Mouse (Mus musculus) intestine, postnatal 0 days (tissue): ENCODE results near the gene 1110059G10Rik. TPM values are rescaled to one million over a fixed set of nuclear protein-coding genes. Genes with fewer than 3 reads are reported as not detected.

Experiments used
- ATAC-seq: fragments of 200-750 bp; cut with Nextera tagmentation; 2 replicates; pipeline ENCODE4 v1.8.0; 2017; ENCODE audit warnings: mild to moderate bottlenecking, moderate TSS enrichment, moderate library complexity
- H3K27ac ChIP-seq: fragments of 300-500 bp; sonication (generic); 2 replicates; pipeline ENCODE4 v1.5.1; 2014; ENCODE audit warnings: mild to moderate bottlenecking, low read depth, low read length, moderate library complexity
- H3K27me3 ChIP-seq: fragments of 300-500 bp; sonication (generic); replicated peaks from 2 replicates; pipeline ENCODE4 v1.6.1; 2014; ENCODE audit warnings: low read length, mixed read lengths; ENCODE audit not compliant: control insufficient read depth, insufficient read depth
- H3K36me3 ChIP-seq: fragments of 300-500 bp; sonication (generic); 2 replicates; pipeline ENCODE4 v1.6.1; 2014; ENCODE audit warnings: mild to moderate bottlenecking, moderate library complexity; ENCODE audit not compliant: control insufficient read depth, insufficient read depth
- H3K4me1 ChIP-seq: fragments of 300-500 bp; sonication (generic); replicated peaks from 2 replicates; pipeline ENCODE4 v1.6.1; 2014; ENCODE audit warnings: antibody characterized with exemption, low read length, mixed read lengths; ENCODE audit not compliant: control insufficient read depth, insufficient read depth
- H3K4me2 ChIP-seq: fragments of 300-500 bp; sonication (generic); replicated peaks from 2 replicates; pipeline ENCODE4 v1.6.1; 2014; ENCODE audit warnings: low read depth, mild to moderate bottlenecking, moderate library complexity
- H3K4me3 ChIP-seq: fragments of 300-500 bp; sonication (generic); 2 replicates; pipeline ENCODE4 v1.5.1; 2014; ENCODE audit warnings: low read depth, low read length
- H3K9ac ChIP-seq: fragments of 300-500 bp; sonication (generic); 2 replicates; pipeline ENCODE4 v1.6.1; 2014; ENCODE audit warnings: mild to moderate bottlenecking, low read depth, low read length
- H3K9me3 ChIP-seq: fragments of 300-500 bp; sonication (generic); 2 replicates; pipeline ENCODE4 v1.6.1; 2016; ENCODE audit warnings: mixed run types; ENCODE audit not compliant: control insufficient read depth
- CTCF ChIP-seq: sonication (generic); IDR thresholded peaks from 2 replicates; pipeline ENCODE4 v1.5.1; 2016; ENCODE audit warnings: low read depth, mild to moderate bottlenecking, control low read depth, antibody characterized with exemption, moderate library complexity
- WGBS: fragments of 180-500 bp; shearing (Covaris S2); extraction: QIAGEN DNeasy Blood & Tissue Kit; methylation state at CpG from one replicate; pipeline ENCODE4 v1.1.7; 2014; 5-methylcytosine and 5-hydroxymethylcytosine counted together
- polyA plus RNA-seq: library from polyadenylated mRNA; unstranded; fragments of >200 nt; fragmentation: Nextera tagmentation; extraction: Ambion mirVana; gene quantifications from 2 replicates; pipeline ENCODE4 v1.2.1, GENCODE M21; 2015

1110059G10Rik gene
- polyA plus RNA-seq, 1 experiment from 2014 or later: 51.3 TPM

DNA sequence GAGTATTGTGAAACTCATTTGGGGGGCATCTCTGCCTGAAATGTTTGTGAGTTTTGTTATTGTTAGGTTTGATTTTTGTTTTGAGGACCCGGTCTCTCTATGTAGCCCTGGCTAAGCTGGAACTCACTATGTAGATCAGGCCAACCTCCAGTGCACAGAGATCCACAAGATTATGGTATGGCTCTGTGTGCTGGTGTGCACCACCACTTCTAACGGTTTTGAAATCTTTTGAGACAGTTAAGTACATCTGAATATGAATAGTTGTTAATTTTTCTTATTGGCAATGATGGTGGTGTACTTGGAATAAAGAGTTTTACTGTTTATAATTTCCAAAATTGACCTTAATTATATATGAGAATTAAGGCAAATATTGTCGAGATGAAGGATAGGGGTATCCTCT, 28.4 kb downstream of the 1110059G10Rik start:
- Histone ChIP-seq H3K4me1 (no peaks in the 10 kb centered on the region), H3K27ac (no peak overlapping the region), H3K4me2 (peak overlapping the region; percentile 75), H3K4me3 (peak overlapping the region; percentile 54), H3K36me3 (peaks cover 20% of the 10 kb centered on the region), H3K9me3 (no peaks in the 10 kb centered on the region), H3K9ac (peak overlapping the region; percentile 57; the same call in 1 of the 2 replicates), H3K27me3 (0 out of 2 replicates have a peak, but pooled peaks cover 5% of the 10 kb centered on the region)
- no peak for ATAC-seq
- no peak for TF ChIP-seq CTCF
- WGBS: 28% methylated on average over 3 of the region's 3 CpGs

DNA sequence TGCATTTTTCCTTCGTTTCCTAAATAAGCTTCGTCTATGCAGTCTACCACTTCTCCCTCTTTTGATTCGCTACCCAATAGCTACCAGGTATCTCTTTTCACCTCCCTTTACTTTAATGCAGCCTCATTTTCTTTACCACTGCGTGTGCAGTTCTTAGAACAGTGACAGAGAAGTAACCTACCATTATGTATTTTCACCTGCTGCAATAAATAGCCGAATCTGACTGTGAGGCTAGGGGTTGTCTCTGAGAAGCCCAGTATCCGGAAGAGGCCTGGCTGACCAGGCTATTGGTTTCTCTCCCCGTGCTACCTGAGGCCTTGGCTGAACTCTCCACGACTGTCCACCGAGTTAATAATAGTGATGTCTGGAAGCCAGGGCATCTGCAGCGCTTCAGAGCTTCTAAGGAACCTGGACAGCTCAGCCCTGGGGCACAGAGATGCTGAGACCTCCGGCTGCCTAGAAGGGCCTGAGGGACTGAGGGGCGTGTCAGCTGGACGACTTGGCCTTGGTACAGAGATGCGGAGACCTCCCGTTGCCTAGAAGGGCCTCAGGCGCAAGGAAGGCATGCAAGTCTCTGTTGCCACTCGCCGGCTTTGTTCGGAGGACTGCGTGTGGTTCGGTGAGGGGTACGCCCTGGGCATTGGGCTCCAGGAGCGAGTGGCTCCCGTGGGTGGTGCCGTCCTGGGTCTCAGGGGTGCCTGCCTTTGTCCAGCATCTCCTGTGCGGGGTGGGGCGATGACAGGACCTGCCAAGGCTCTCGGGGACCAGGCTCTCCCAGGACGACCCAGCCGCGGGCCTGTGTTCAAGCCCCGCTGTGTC, 47.9 kb downstream of the 1110059G10Rik start:
- no peak for TF ChIP-seq CTCF
- Histone ChIP-seq H3K4me3 (peak overlapping the region; percentile 46), H3K4me1 (no peaks in the 10 kb centered on the region), H3K36me3 (no peaks in the 10 kb centered on the region), H3K9me3 (no peaks in the 10 kb centered on the region), H3K9ac (peak overlapping the region; percentile 46), H3K27me3 (no peaks in the 10 kb centered on the region), H3K4me2 (peak overlapping the region; percentile 75), H3K27ac (no peak overlapping the region)
- 15% methylated on average over 32 of the region's 32 CpGs for WGBS
- ATAC-seq: peak; percentile 77

DNA sequence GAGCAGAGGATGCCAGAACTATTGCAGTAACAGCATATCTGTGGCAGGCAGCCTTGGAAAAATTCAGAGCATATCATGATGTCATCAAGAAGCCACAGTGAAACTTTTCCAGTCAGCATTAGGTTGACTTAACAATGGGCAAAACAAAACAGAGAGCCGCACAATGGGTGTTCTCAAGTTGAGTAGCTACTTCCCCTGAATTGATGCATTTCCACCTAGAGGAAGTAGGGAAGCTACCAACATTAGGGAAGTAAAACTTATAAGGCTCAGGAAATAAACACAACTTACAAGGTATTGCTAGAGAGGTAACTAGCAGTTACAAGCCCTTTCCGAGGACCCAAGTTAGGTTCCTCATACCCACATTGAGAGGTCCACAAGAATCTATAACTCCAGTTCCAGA, 49.8 kb downstream of the 1110059G10Rik start:
- H3K9ac ChIP-seq: no peak overlapping the region
- no peaks in the 10 kb centered on the region; the same call in 1 of the 2 replicates for H3K9me3 ChIP-seq
- ATAC-seq: no peak
- H3K4me1 ChIP-seq: no peaks in the 10 kb centered on the region
- no peak for TF ChIP-seq CTCF
- no peak overlapping the region for H3K4me3 ChIP-seq
- 87% methylated on average over 2 of the region's 2 CpGs for WGBS
- H3K27ac ChIP-seq: no peak overlapping the region
- no peaks in the 10 kb centered on the region for H3K27me3 ChIP-seq
- H3K4me2 ChIP-seq: no peak overlapping the region
- H3K36me3 ChIP-seq: 0 out of 2 replicates have a peak, but pooled peaks cover under 1% of the 10 kb centered on the region

Other genes starting within 250 kb of the 1110059G10Rik start
- 0.04 and 0.16 TPM in 2 replicates for gene Topaz1, start 203.7 kb downstream of the 1110059G10Rik start, polyA plus RNA-seq
- 3.2 TPM in 2 replicates for gene Tcaim, start 145.5 kb downstream of the 1110059G10Rik start, polyA plus RNA-seq
- not detected in 2 replicates for gene Gm35549, start 107.0 kb downstream of the 1110059G10Rik start, polyA plus RNA-seq
- 12.0 and 15.3 TPM in 2 replicates for gene Zfp445, start 85.0 kb downstream of the 1110059G10Rik start, polyA plus RNA-seq
- 2.2 and 2.5 TPM in 2 replicates for gene Zkscan7, start 65.3 kb downstream of the 1110059G10Rik start, polyA plus RNA-seq
- 3.5 and 4.8 TPM in 2 replicates for gene Zfp105, start 27.9 kb downstream of the 1110059G10Rik start, polyA plus RNA-seq
- 10.0 and 10.1 TPM in 2 replicates for gene Kif15, start within 50 bp of the 1110059G10Rik start, polyA plus RNA-seq
- 25.9 and 26.2 TPM in 2 replicates for gene Tmem42, start 70.3 kb upstream of the 1110059G10Rik start, polyA plus RNA-seq
- 0.21 TPM in 1 of 2 replicates, not detected in the other for gene Tgm4, start 83.7 kb upstream of the 1110059G10Rik start, polyA plus RNA-seq
- gene Zdhhc3, start 162.2 kb upstream of the 1110059G10Rik start, polyA plus RNA-seq: 52.1 and 55.3 TPM in 2 replicates
- 53.2 and 53.6 TPM in 2 replicates for gene Exosc7, start 162.2 kb upstream of the 1110059G10Rik start, polyA plus RNA-seq
- 3.5 and 4.7 TPM in 2 replicates for gene Clec3b, start 199.9 kb upstream of the 1110059G10Rik start, polyA plus RNA-seq